Mouse (Mus musculus) liver, embryonic 13.5 days (tissue): Measurements from ENCODE around the gene Magea6. TPM values are rescaled to one million over a fixed set of nuclear protein-coding genes. Genes with fewer than 3 reads are reported as not detected.
"Not testable (repeated sequence)": the region's sequence is repeated elsewhere in the genome, so short reads cannot be mapped to it uniquely, and the experiment has no call there.

Experiments used
- ATAC-seq: fragments of 200-750 bp; cut with Nextera tagmentation; 2 replicates; pipeline ENCODE4 v1.8.0; 2017; ENCODE audit warnings: low read depth, mild to moderate bottlenecking, moderate number of reproducible peaks, moderate library complexity
- DNase-seq: peaks from one replicate; pipeline ENCODE4 v3.0.0; 2022
- H3K27ac ChIP-seq: fragments of 300-500 bp; sonication (generic); 2 replicates; pipeline ENCODE4 v1.5.1; 2015; ENCODE audit warnings: moderate library complexity, mild to moderate bottlenecking, inconsistent platforms
- H3K27me3 ChIP-seq: fragments of 300-500 bp; sonication (generic); 2 replicates; pipeline ENCODE4 v1.6.1; 2015; ENCODE audit warnings: mild to moderate bottlenecking, inconsistent platforms
- H3K36me3 ChIP-seq: fragments of 300-500 bp; sonication (generic); 2 replicates; pipeline ENCODE4 v1.6.1; 2015; ENCODE audit warnings: mild to moderate bottlenecking, inconsistent platforms
- H3K4me1 ChIP-seq: fragments of 300-500 bp; sonication (generic); replicated peaks from 2 replicates; pipeline ENCODE4 v1.6.1; 2015; ENCODE audit warnings: inconsistent platforms
- H3K4me2 ChIP-seq: fragments of 300-500 bp; sonication (generic); 2 replicates; pipeline ENCODE4 v1.6.1; 2015; ENCODE audit warnings: inconsistent platforms, mild to moderate bottlenecking, moderate library complexity
- H3K4me3 ChIP-seq: fragments of 300-500 bp; sonication (generic); replicated peaks from 2 replicates; pipeline ENCODE4 v1.5.1; 2015; ENCODE audit warnings: mild to moderate bottlenecking, inconsistent platforms
- H3K9ac ChIP-seq: fragments of 300-500 bp; sonication (generic); 2 replicates; pipeline ENCODE4 v1.6.1; 2015; ENCODE audit warnings: mild to moderate bottlenecking, inconsistent platforms
- H3K9me3 ChIP-seq: fragments of 300-500 bp; sonication (generic); replicated peaks from 2 replicates; pipeline ENCODE4 v1.6.1; 2016; ENCODE audit warnings: inconsistent platforms
- WGBS: fragments of 180-500 bp; shearing (Covaris S2); methylation state at CpG from one replicate; pipeline ENCODE4 v1.1.7; 2015; ENCODE audit not compliant: insufficient replicate concordance; 5-methylcytosine and 5-hydroxymethylcytosine counted together
- polyA plus RNA-seq: library from polyadenylated mRNA; unstranded; fragments of >200 nt; fragmentation: Nextera tagmentation; extraction: Ambion mirVana; gene quantifications from 2 replicates; pipeline ENCODE4 v1.2.1, GENCODE M21; 2015

Gene Magea6
- polyA plus RNA-seq, result not detected in 2 replicates

GRCm38 (mm10) chrX:154935887-154936286 lies at the start of gene Magea6:
Magea6 (minus strand) TSS chrX:154935987.
- ATAC-seq, H3K36me3 ChIP-seq, H3K4me1 ChIP-seq, H3K27me3 ChIP-seq, H3K4me3 ChIP-seq, H3K9ac ChIP-seq, H3K4me2 ChIP-seq, H3K27ac ChIP-seq, DNase-seq, H3K9me3 ChIP-seq: not testable (repeated sequence)
- WGBS, result 33% methylated on average over 1 of the region's 1 CpGs

GRCm38 (mm10) chrX:154949405-154949804 lies 13.6 kb upstream of the Magea6 start, which contains the start of gene Magea3:
Magea3 (minus strand) TSS chrX:154949505.
- H3K27me3 ChIP-seq, ATAC-seq, H3K4me3 ChIP-seq, H3K4me1 ChIP-seq, H3K9me3 ChIP-seq, H3K27ac ChIP-seq, H3K4me2 ChIP-seq, DNase-seq, H3K36me3 ChIP-seq, H3K9ac ChIP-seq: not testable (repeated sequence)
- 17% methylated on average over 1 of the region's 1 CpGs for WGBS

DNA sequence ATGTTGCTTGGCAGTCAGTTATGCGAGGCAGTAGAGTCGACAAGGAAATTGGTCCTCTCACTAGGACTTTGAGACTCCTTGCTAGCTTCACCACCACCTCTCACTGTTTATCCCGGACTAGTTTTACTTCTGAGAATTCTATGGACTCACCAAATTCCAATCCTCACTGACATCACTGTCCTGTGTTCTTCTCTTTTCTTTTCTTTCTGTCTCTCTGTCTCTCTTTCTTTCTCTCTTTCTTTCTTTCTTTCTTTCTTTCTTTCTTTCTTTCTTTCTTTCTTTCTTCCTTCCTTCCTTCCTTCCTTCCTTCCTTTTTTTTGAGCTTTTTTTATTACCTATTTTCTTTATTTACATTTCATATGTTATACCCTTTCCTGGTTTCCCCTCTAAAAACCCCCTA lies 45.6 kb downstream of the Magea6 start, which contains the start of gene Cldn34b1:
TSS of gene Cldn34b1 (minus strand) at position 101 of the 400 bp plus-strand sequence.
- ATAC-seq, DNase-seq, H3K4me1 ChIP-seq, H3K36me3 ChIP-seq, H3K27ac ChIP-seq, H3K4me2 ChIP-seq, H3K9ac ChIP-seq, H3K4me3 ChIP-seq, H3K9me3 ChIP-seq, H3K27me3 ChIP-seq: not testable (repeated sequence)
- WGBS, result 62% methylated on average over 3 of the region's 3 CpGs

Other genes with a start within 250 kb of the Magea6 start
- gene Cldn34b1, start 45.7 kb downstream of the Magea6 start, polyA plus RNA-seq, result not detected in 2 replicates
- gene Magea3, start 13.5 kb upstream of the Magea6 start, polyA plus RNA-seq, result not detected in 2 replicates
- not detected in 2 replicates for gene Magea8, start 59.9 kb upstream of the Magea6 start, polyA plus RNA-seq
- not detected in 2 replicates for gene Magea5, start 127.2 kb upstream of the Magea6 start, polyA plus RNA-seq
- gene Magea1, start 153.8 kb upstream of the Magea6 start, polyA plus RNA-seq, result not detected in 2 replicates
- gene Magea2, start 157.7 kb upstream of the Magea6 start, polyA plus RNA-seq, result not detected in 2 replicates
- not detected in 2 replicates for gene Cldn34b2, start 192.4 kb upstream of the Magea6 start, polyA plus RNA-seq